Mouse (Mus musculus) testis, postnatal 10 days (tissue): ENCODE measurements around the gene Zfp213.
"Not testable (repeated sequence)": the region's sequence is repeated elsewhere in the genome, so short reads cannot be mapped to it uniquely, and the experiment has no call there.

Experiments
- DNase-seq: peaks from one replicate; pipeline ENCODE4 v3.0.0; 2021; ENCODE audit warnings: low spot score

Zfp213 gene

GRCm38 (mm10) chr17:23544766-23545165 is 19.3 kb downstream of the Zfp213 start:
- DNase-seq = no peak

GRCm38 (mm10) chr17:23543983-23544382 is 20.1 kb downstream of the Zfp213 start:
- DNase-seq = no peak

GRCm38 (mm10) chr17:23543325-23543724 is 20.7 kb downstream of the Zfp213 start:
- DNase-seq = no peak

GRCm38 (mm10) chr17:23542835-23543234 is 21.2 kb downstream of the Zfp213 start:
- DNase-seq = peak; percentile 31

- DNase-seq = peak; percentile 54
Observed at GRCm38 (mm10) chr17:23542004-23542720, 21.9 kb downstream of the Zfp213 start.

GRCm38 (mm10) chr17:23540605-23541475 is 23.2 kb downstream of the Zfp213 start:
- peak; percentile 37 for DNase-seq

GRCm38 (mm10) chr17:23540106-23540505 is 23.9 kb downstream of the Zfp213 start:
- DNase-seq = no peak

GRCm38 (mm10) chr17:23539608-23540007 is 24.4 kb downstream of the Zfp213 start:
- DNase-seq = no peak

GRCm38 (mm10) chr17:23538299-23539015 is 25.6 kb downstream of the Zfp213 start:
- DNase-seq = no peak

- no peak for DNase-seq
Observed at GRCm38 (mm10) chr17:23537554-23538255, 26.3 kb downstream of the Zfp213 start.

- not testable (repeated sequence) for DNase-seq
Observed at GRCm38 (mm10) chr17:23535046-23535788, 28.8 kb downstream of the Zfp213 start.

GRCm38 (mm10) chr17:23533591-23534490 is 30.2 kb downstream of the Zfp213 start:
- not testable (repeated sequence) for DNase-seq

GRCm38 (mm10) chr17:23531408-23531807 is 32.6 kb downstream of the Zfp213 start:
- not testable (repeated sequence) for DNase-seq

GRCm38 (mm10) chr17:23522941-23523732 is 40.9 kb downstream of the Zfp213 start:
- DNase-seq = not testable (repeated sequence)

- no peak for DNase-seq
Observed at GRCm38 (mm10) chr17:23518701-23519423, 45.2 kb downstream of the Zfp213 start.
